Mouse (Mus musculus) cortical plate, adult 2 months (tissue): ENCODE measurements around the gene Ttc9b.

Source experiments
- CTCF ChIP-seq: fragments of 200-500 bp; IDR thresholded peaks from 2 replicates; pipeline ENCODE4 v1.5.1; 2011; ENCODE audit warnings: mild to moderate bottlenecking, control low read depth, low read length; ENCODE audit not compliant: insufficient read depth; ENCODE audit errors: extremely low read depth
- POLR2A ChIP-seq: fragments of 200-500 bp; IDR thresholded peaks from 2 replicates; pipeline ENCODE4 v1.6.1; 2011; ENCODE audit warnings: mild to moderate bottlenecking, low read length, control low read depth; ENCODE audit not compliant: insufficient read depth; ENCODE audit errors: extremely low read depth

DNA sequence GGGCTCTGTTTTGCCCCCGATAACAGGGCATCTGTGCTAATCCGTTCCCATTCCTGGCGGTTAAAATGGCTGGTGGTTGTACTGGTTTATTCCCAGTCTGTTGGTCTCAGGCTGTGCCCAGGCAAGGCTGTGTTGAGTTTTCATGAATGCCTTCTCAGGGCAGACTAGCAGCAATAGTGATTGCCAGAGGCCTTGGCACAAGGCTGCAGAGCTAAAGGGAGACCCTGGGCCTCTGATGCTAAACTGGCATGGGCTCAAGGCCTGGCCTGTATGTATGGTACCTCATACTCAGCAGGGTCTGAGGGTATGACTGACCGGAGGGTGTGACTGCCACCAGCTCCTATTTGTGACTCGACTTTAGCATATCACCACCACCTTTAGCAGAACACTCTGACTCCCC lies 42.8 kb upstream of the Ttc9b start:
- TF ChIP-seq CTCF, result no peak
- TF ChIP-seq POLR2A, result no peak
